Mouse (Mus musculus) neutrophil, adult 5-6 weeks (primary cell): ENCODE results near the gene Capn10. TPM values are rescaled to one million over a fixed set of nuclear protein-coding genes. Genes with fewer than 3 reads are reported as not detected.
A peak's percentile ranks its signal among the peaks of the same experiment; 100 is the strongest.

ENCODE experiments used
- ATAC-seq: fragments of 151-379, 151-347 bp; 2 replicates; pipeline ENCODE4 v1.8.0; 2017; ENCODE audit warnings: mild to moderate bottlenecking, moderate TSS enrichment; ENCODE audit not compliant: insufficient number of reproducible peaks, poor library complexity, low FRiP score, severe bottlenecking; ENCODE audit errors: extremely low read depth
- total RNA-seq: library from RNA; stranded (forward); fragments of 200-1000 nt; gene quantifications from 2 replicates; pipeline ENCODE4 v1.2.3, GENCODE M21; 2017

Capn10 gene
- total RNA-seq, result 18.2 and 27.0 TPM in 2 replicates

GRCm38 (mm10) chr1:92934182-92934827, at the start of gene Capn10:
TSS of gene Capn10 (plus strand) at chr1:92934376.
- ATAC-seq, result peak; percentile 91

GRCm38 (mm10) chr1:92888901-92889655, 45.1 kb upstream of the Capn10 start:
- ATAC-seq, result no peak

- ATAC-seq, result no peak
These were observed 41.4 kb upstream of the Capn10 start for GRCm38 (mm10) chr1:92892791-92893190.

GRCm38 (mm10) chr1:92893896-92894295, 40.3 kb upstream of the Capn10 start:
- ATAC-seq, result no peak

- peak; percentile 89 for ATAC-seq
These were observed 39.1 kb upstream of the Capn10 start for GRCm38 (mm10) chr1:92895089-92895488.

- no peak for ATAC-seq
These were observed 31.4 kb upstream of the Capn10 start, which contains the start of gene Ankmy1 for GRCm38 (mm10) chr1:92902786-92903185. TSS of gene Ankmy1 (minus strand) at chr1:92902906.

DNA sequence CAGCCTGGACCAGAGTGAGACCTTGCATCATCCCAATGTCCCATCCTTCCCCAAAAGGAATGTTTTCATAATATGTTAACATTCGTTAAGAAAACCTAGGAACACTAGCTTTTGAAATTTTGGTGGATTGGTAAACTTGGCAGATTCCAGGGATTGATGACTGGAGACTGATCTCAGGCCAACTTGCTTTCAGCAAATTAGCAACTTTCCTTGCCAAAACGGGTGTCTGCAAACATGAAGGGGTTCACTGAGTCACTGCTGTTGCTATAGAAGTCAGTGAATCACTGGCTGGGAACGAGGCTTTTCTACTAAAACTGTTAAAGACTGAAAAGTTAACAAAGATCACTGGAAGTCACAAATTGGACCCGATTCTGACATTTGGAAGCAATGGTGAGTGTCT, 30.5 kb upstream of the Capn10 start:
- ATAC-seq, result no peak

DNA sequence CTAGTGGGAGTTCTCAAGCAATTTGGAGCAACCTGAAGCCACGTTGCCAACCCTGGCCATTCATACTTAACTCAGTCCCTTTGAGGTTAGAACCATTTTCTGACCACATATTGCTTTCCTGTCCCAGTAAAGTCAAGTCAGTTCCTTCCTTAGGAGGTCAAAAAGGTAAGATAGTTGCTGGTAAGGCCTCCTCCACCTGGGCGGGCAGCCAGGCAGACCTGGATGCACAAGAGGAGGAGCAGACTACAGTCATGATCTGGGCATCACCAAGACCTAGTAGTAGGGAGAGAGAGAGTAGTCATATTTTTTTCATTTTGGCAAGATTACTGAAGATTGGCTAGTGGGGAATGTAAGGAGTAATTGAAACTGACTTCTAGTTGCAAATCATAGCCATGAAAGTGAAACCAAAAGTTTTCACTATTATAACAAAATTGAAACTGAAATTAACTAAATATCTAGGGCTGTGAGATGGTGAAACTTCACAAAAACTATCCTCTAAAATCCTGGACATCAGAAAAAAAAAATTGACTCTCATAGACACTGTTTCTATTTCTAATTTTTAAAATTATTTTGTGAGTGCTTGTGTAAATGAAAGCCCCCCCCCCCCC, 28.4 kb upstream of the Capn10 start:
- no peak for ATAC-seq

DNA sequence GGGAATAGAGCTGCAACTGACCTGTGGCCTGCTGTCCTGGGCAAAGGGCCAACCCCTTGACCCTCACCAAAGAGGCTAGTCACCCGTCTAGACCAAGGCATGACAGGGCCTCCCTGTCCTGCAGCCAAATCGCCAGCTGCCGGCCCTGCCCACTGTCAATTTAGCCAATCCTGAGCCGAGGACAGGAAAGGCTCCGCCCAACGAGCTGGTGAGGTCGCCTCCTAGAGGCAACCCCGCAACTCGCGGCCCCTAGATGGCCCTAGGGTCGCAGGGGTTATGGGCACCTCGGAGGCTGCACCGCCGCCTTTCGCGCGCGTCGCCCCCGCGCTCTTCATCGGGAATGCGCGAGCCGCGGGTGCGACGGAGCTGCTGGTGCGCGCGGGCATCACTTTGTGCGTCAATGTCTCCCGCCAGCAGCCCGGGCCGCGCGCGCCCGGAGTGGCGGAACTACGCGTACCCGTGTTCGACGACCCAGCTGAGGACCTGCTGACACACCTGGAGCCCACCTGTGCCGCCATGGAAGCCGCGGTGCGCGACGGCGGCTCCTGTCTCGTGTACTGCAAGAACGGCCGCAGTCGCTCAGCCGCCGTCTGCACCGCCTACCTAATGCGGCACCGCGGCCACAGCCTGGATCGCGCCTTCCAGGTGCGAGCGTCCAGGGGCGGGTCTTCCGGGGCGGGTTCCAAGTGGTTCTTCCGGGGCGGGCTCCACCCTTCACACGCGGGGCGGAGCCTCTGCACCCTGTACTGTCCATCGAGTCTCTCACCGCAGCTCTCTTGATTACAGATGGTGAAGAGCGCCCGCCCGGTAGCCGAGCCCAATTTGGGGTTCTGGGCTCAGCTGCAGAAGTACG, 27.2 kb upstream of the Capn10 start, which contains the start of gene Dusp28:
Gene Dusp28, plus strand, starts transcription at position 203 of the 853 bp plus-strand sequence.
- ATAC-seq, result peak; percentile 76

GRCm38 (mm10) chr1:92907632-92908360, 26.4 kb upstream of the Capn10 start:
- no peak for ATAC-seq

DNA sequence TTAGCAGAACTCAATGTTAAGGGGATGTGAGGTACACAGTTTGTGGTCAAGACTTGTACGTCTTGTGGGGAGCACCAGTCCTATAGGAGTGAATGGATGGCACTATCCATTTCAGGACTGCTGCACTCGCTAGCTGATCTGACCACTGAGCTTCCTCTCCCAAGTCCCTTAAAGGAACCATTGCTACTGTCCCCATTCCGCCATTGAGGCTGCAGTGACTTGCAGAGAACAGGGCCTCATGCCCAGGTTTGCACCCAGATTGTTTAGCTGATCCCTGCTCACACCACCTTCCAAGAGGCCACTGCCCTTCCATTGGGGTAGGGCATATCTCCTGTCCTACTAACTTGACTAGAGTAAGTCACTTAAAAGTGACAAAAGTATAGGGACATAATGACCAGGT, 25.5 kb upstream of the Capn10 start:
- ATAC-seq, result no peak

DNA sequence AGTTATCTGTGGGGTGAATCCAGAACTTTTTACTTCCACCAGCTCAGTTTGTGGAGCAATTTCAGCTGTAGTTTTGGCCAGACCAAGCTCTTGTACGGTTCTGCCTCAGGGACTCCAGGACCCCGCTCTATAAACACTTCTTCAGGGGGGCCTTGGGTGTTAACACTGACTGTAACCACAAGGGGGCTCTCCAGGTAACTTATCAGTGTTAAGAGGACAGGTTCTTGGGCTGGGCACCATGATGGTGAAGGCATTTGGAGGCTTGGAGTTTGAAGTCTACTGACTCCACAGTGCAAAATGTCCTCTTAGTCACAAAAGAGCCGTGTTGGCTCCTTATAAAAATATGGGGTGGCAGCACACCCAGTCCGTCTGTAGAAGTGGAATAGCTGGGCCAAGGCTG, 25.1 kb upstream of the Capn10 start:
- ATAC-seq, result no peak

DNA sequence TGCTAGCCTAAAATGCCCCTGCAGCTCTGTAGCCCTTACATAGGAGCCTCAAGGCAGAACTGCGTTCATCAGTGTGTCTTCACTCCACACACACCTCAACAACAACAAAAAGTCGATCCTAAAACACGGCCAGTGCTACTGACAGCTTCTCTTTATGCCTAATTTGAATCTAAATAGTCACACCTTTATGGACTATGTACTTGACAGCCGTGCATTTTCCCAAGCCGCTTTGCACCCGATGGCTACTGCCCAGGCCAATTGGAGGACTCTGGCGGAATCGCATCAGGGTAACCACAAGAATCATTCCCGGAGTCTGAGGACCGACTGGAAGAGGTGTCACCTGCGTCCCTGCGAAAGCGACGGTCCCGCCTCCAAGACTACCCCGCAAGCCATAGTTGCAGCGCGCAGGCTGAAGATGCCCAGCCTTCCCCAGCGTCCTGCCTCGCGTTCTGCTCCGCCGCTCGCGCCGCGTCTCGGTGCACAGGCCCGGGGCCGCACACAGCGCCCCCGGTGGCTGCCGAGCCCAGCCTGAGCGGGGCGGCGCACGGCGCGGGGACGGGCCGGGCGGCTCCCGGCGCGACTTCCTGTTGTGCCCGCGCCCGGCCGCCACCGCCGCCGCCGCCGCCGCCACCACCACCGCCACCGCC, 23.8 kb upstream of the Capn10 start, which contains the start of gene Rnpepl1:
Gene Rnpepl1, plus strand, starts transcription at position 545 of the 647 bp plus-strand sequence.
- ATAC-seq, result peak; percentile 42

DNA sequence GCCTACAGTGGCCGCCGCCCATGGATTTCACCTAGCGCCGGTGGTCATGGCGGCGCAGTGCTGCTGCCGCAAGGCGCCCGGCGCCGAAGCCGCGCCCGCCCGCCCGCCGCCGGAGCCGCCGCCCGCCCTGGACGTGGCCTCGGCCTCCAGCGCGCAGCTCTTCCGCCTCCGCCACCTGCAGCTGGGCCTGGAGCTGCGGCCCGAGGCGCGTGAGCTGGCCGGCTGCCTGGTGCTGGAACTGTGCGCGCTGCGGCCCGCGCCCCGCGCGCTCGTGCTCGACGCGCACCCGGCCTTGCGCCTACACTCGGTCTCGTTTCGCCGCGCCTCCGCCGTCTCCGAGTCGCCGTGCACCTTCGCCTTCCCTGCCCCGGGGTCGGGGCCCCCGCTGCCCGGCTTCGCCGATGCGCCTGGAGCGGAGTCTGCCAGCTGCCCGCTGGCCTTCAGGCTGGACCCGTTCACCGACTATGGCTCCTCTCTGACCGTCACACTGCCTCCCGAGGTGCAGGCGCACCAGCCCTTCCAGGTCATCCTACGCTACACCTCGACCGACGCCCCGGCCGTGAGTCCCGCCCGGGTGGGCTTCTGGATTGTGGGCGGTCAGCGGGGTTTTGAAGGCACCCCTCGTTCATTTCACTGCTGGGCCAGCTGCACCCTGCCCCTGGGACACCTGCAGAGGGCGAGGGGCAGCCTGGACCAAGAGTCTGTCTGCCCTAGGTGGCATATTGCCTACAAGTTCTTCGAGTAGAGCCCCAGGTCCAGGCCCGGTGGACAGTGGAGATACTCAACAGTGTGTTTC, 23.1 kb upstream of the Capn10 start:
- ATAC-seq, result no peak

GRCm38 (mm10) chr1:92911721-92912138, 22.4 kb upstream of the Capn10 start:
- no peak for ATAC-seq

GRCm38 (mm10) chr1:92912286-92912685, 21.9 kb upstream of the Capn10 start:
- ATAC-seq, result no peak

DNA sequence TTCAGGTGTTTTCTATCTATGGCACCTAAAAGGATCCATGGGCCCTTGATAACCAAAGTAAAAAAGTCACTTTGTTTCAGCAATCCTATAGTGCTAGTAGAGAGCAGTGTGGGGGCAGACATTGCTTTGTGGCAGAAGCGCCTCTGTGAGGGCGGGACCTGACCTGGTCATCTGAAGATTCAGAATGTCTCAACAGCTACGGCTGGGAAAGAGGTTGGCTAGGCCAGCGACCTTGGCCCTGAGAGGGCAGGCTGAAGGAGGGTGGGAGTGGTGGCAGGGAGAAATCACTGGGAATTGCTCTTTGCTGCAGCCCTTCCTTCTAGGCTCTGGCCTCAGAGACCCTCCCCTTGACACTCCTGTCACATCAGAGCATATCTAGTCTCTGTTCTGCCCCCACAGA, 19.9 kb upstream of the Capn10 start:
- ATAC-seq, result no peak
